28 mouse cellular contexts compared by ENCODE assay signal in genomic region chr6:137180115-137180514, GRCm38 (mm10). TPM values are rescaled to one million over a fixed set of nuclear protein-coding genes. Genes with fewer than 3 reads are reported as not detected.
A peak's percentile ranks its signal among the peaks of the same experiment; 100 is the strongest.
DNase-seq lines count a peak whose midpoint lies in the region; ATAC-seq and TF ChIP-seq lines count a peak whose summit lies in the region.
"Had no signal": no experiment of that assay in that cellular context is flagged by ENCODE, and none has a peak within 500 bp of the region (broad histone marks: within the 10 kb centered on the region; RNA-seq: fewer than 3 reads in every experiment).

No protein-coding gene starts in this region.

- no peak for TF ChIP-seq CTCF in forebrain, postnatal 0 days (IDR thresholded peaks at IDR 0.05; ENCODE audit: low read depth)
- TF ChIP-seq CTCF in stomach, postnatal 0 days (IDR thresholded peaks at IDR 0.05; ENCODE audit: low read depth) = no peak
- no peak for TF ChIP-seq CTCF in layer of hippocampus, adult 2 months (conservative IDR thresholded peaks at IDR 0.05)

- no peak overlapping the region for H3K4me3 ChIP-seq in forebrain, postnatal 0 days (ENCODE audit: low read depth, low read length)
- H3K4me3 ChIP-seq in forebrain, embryonic 10.5 days = no peak overlapping the region
- no peak overlapping the region for H3K4me3 ChIP-seq in limb, embryonic 14.5 days (replicated peaks; ENCODE audit: low read length)
- H3K4me3 ChIP-seq in limb, embryonic 10.5 days = no peak overlapping the region
- H3K4me3 ChIP-seq in stomach, embryonic 14.5 days (ENCODE audit: low read depth, low read length) = no peak overlapping the region
- no peak overlapping the region for H3K4me3 ChIP-seq in stomach, postnatal 0 days (ENCODE audit: low read depth, low read length)
- H3K4me3 ChIP-seq in layer of hippocampus, adult 2 months = no peak overlapping the region
- H3K4me3 ChIP-seq: gastrocnemius, adult 2 months; kidney, embryonic 15.5 days; midbrain, embryonic 10.5 days; myocyte; neural tube, embryonic 12.5 days had no signal

- no peak for TF ChIP-seq POLR2A in limb, embryonic 14.5 days (IDR thresholded peaks at IDR 0.05; ENCODE audit: borderline replicate concordance, extremely low read depth, insufficient read depth, insufficient read length)

- no peaks in the 10 kb centered on the region for H3K9me3 ChIP-seq in forebrain, postnatal 0 days (ENCODE audit: low read length)
- H3K9me3 ChIP-seq in forebrain, embryonic 10.5 days = no peaks in the 10 kb centered on the region
- no peaks in the 10 kb centered on the region for H3K9me3 ChIP-seq in limb, embryonic 14.5 days (ENCODE audit: control insufficient read depth, low read length)
- H3K9me3 ChIP-seq in limb, embryonic 10.5 days (replicated peaks) = no peaks in the 10 kb centered on the region
- no peaks in the 10 kb centered on the region for H3K9me3 ChIP-seq in stomach, embryonic 14.5 days (ENCODE audit: control insufficient read depth, low read depth, low read length)
- no peaks in the 10 kb centered on the region for H3K9me3 ChIP-seq in stomach, postnatal 0 days (ENCODE audit: control insufficient read depth, low read length)
- H3K9me3 ChIP-seq: kidney, embryonic 15.5 days; midbrain, embryonic 10.5 days; neural tube, embryonic 12.5 days had no signal

- no peak overlapping the region for H3K9ac ChIP-seq in forebrain, postnatal 0 days
- no peak overlapping the region for H3K9ac ChIP-seq in limb, embryonic 14.5 days (ENCODE audit: low read depth, low read length, severe bottlenecking)
- H3K9ac ChIP-seq in stomach, embryonic 14.5 days (replicated peaks; ENCODE audit: low read depth, low read length) = no peak overlapping the region
- H3K9ac ChIP-seq in stomach, postnatal 0 days (ENCODE audit: low read length) = no peak overlapping the region
- H3K9ac ChIP-seq: kidney, embryonic 15.5 days; liver, embryonic 14.5 days; neural tube, embryonic 12.5 days had no signal

- no peaks in the 10 kb centered on the region for H3K36me3 ChIP-seq in forebrain, postnatal 0 days (ENCODE audit: insufficient read depth)
- no peaks in the 10 kb centered on the region for H3K36me3 ChIP-seq in forebrain, embryonic 10.5 days (replicated peaks)
- H3K36me3 ChIP-seq in limb, embryonic 14.5 days (ENCODE audit: control insufficient read depth, insufficient read depth, low read length) = no peaks in the 10 kb centered on the region
- no peaks in the 10 kb centered on the region for H3K36me3 ChIP-seq in limb, embryonic 10.5 days
- H3K36me3 ChIP-seq in stomach, embryonic 14.5 days (ENCODE audit: control insufficient read depth, insufficient read depth, low read length) = no peaks in the 10 kb centered on the region
- no peaks in the 10 kb centered on the region for H3K36me3 ChIP-seq in stomach, postnatal 0 days (ENCODE audit: control insufficient read depth, insufficient read depth, low read length)
- H3K36me3 ChIP-seq: G1E; kidney, embryonic 15.5 days; midbrain, embryonic 10.5 days; neural tube, embryonic 12.5 days had no signal

- WGBS in forebrain, postnatal 0 days = 62% methylated on average over 8 of the region's 8 CpGs
- 81% methylated on average over 8 of the region's 8 CpGs for WGBS in forebrain, embryonic 10.5 days
- 27% methylated on average over 8 of the region's 8 CpGs for WGBS in limb, embryonic 14.5 days
- 32% methylated on average over 8 of the region's 8 CpGs for WGBS in limb, embryonic 10.5 days
- WGBS in stomach, embryonic 14.5 days = 20% methylated on average over 8 of the region's 8 CpGs
- WGBS in stomach, postnatal 0 days = 24% methylated on average over 8 of the region's 8 CpGs

- peak; percentile 18 for DNase-seq in forebrain, postnatal 0 days
- DNase-seq in forebrain, embryonic 10.5 days (ENCODE audit: extremely low spot score, low spot score) = no peak
- DNase-seq in limb, embryonic 14.5 days (ENCODE audit: low spot score) = peak; percentile 15
- DNase-seq in limb, embryonic 10.5 days (ENCODE audit: low spot score) = no peak
- DNase-seq in stomach, postnatal 0 days (ENCODE audit: low spot score) = no peak
- no peak for DNase-seq in spleen, postnatal 14 days (ENCODE audit: low spot score in 2 of 2)
- no peak for DNase-seq in layer of hippocampus, adult 2 months (ENCODE audit: low spot score in 2 of 2)
- DNase-seq: adrenal gland, adult 8-10 months; cerebellum, adult 2 months; cerebellum, postnatal 14 days; gastrocnemius, adult 2 months; gastrocnemius, postnatal 36 days; heart, postnatal 14 days; kidney, adult 11 months; kidney, postnatal 36 days; left cerebral cortex, postnatal 4 days; liver; right cerebral cortex, adult 18-20 months; spleen, adult 18-20 months had no signal

- H3K27ac ChIP-seq in forebrain, postnatal 0 days (ENCODE audit: low read depth, low read length) = 0 out of 2 replicates have a peak overlapping the region, but pooled peaks have one; percentile 11
- H3K27ac ChIP-seq in forebrain, embryonic 10.5 days = no peak overlapping the region
- H3K27ac ChIP-seq in limb, embryonic 14.5 days (replicated peaks; ENCODE audit: low read depth, low read length) = no peak overlapping the region
- no peak overlapping the region for H3K27ac ChIP-seq in limb, embryonic 10.5 days
- H3K27ac ChIP-seq in stomach, embryonic 14.5 days (ENCODE audit: low read length) = no peak overlapping the region; the same call in 1 of the 2 replicates
- H3K27ac ChIP-seq in stomach, postnatal 0 days (replicated peaks) = no peak overlapping the region
- no peak overlapping the region for H3K27ac ChIP-seq in layer of hippocampus, adult 2 months
- H3K27ac ChIP-seq: gastrocnemius, adult 2 months; kidney, embryonic 15.5 days; liver, embryonic 14.5 days; midbrain, embryonic 10.5 days; neural tube, embryonic 12.5 days had no signal

- no peak for ATAC-seq in forebrain, postnatal 0 days
- no peak for ATAC-seq in limb, embryonic 14.5 days (ENCODE audit: low FRiP score, low read depth)
- peak; percentile 14; the same call in 1 of the 2 replicates for ATAC-seq in stomach, embryonic 14.5 days (ENCODE audit: insufficient number of reproducible peaks, insufficient read depth, low FRiP score, low read depth)
- ATAC-seq in stomach, postnatal 0 days (ENCODE audit: low FRiP score, low TSS enrichment) = no peak; the same call in 1 of the 2 replicates
- ATAC-seq: hindbrain, embryonic 16.5 days; midbrain, embryonic 16.5 days had no signal

- no peaks in the 10 kb centered on the region for H3K4me1 ChIP-seq in forebrain, postnatal 0 days (ENCODE audit: insufficient read depth)
- peaks cover 18% of the 10 kb centered on the region for H3K4me1 ChIP-seq in forebrain, embryonic 10.5 days
- H3K4me1 ChIP-seq in limb, embryonic 14.5 days (ENCODE audit: control insufficient read depth, insufficient read depth, low read length) = no peaks in the 10 kb centered on the region
- peaks cover 15% of the 10 kb centered on the region for H3K4me1 ChIP-seq in limb, embryonic 10.5 days
- peaks cover 6% of the 10 kb centered on the region; the same call in 1 of the 2 replicates for H3K4me1 ChIP-seq in stomach, embryonic 14.5 days (ENCODE audit: control insufficient read depth, insufficient read depth, low read length)
- H3K4me1 ChIP-seq in stomach, postnatal 0 days (replicated peaks; ENCODE audit: control insufficient read depth, insufficient read depth) = no peaks in the 10 kb centered on the region
- H3K4me1 ChIP-seq: neural tube, embryonic 12.5 days had no signal

- no peak overlapping the region for H3K4me2 ChIP-seq in forebrain, postnatal 0 days (ENCODE audit: low read depth)
- no peak overlapping the region for H3K4me2 ChIP-seq in limb, embryonic 14.5 days (replicated peaks; ENCODE audit: low read depth, low read length, severe bottlenecking)
- no peak overlapping the region for H3K4me2 ChIP-seq in stomach, embryonic 14.5 days (replicated peaks; ENCODE audit: low read depth, low read length)
- H3K4me2 ChIP-seq in stomach, postnatal 0 days (replicated peaks; ENCODE audit: low read depth) = no peak overlapping the region
- H3K4me2 ChIP-seq: kidney, embryonic 15.5 days; neural tube, embryonic 12.5 days had no signal

- TF ChIP-seq EP300 in stomach, postnatal 0 days (optimal IDR thresholded peaks at IDR 0.05) = no peak

- no peaks in the 10 kb centered on the region for H3K27me3 ChIP-seq in forebrain, postnatal 0 days (ENCODE audit: insufficient read depth, low read length)
- H3K27me3 ChIP-seq in forebrain, embryonic 10.5 days (ENCODE audit: poor library complexity, severe bottlenecking) = no peaks in the 10 kb centered on the region
- H3K27me3 ChIP-seq in limb, embryonic 14.5 days (ENCODE audit: control insufficient read depth, insufficient read depth, low read length) = no peaks in the 10 kb centered on the region
- H3K27me3 ChIP-seq in limb, embryonic 10.5 days (ENCODE audit: low read depth, poor library complexity, severe bottlenecking) = 0 out of 2 replicates have a peak, but pooled peaks cover 3% of the 10 kb centered on the region
- H3K27me3 ChIP-seq in stomach, embryonic 14.5 days (ENCODE audit: control insufficient read depth, insufficient read depth, low read length) = no peaks in the 10 kb centered on the region
- H3K27me3 ChIP-seq in stomach, postnatal 0 days (ENCODE audit: control insufficient read depth, insufficient read depth, low read length) = no peaks in the 10 kb centered on the region
- H3K27me3 ChIP-seq: neural tube, embryonic 12.5 days had no signal

RNA-seq across cellular contexts. Expression of gene Rerg, which starts 9.8 kb away (rescaled TPM):
- 2.6 and 2.8 TPM in 2 replicates for total RNA-seq in forebrain, postnatal 0 days (2014; rRNA removed)
- polyA plus RNA-seq in forebrain, postnatal 0 days (2015; fragmentation: Nextera tagmentation; extraction: Ambion mirVana) = 8.7 and 12.9 TPM in 2 replicates
- polyA plus RNA-seq in forebrain, embryonic 10.5 days (2016; fragmentation: Nextera tagmentation; extraction: Ambion mirVana) = 1.0 and 1.1 TPM in 2 replicates
- polyA plus RNA-seq in limb, embryonic 14.5 days (2012; rRNA removed) = 22.1 and 22.7 TPM in 2 replicates
- 33.6 and 36.5 TPM in 2 replicates for polyA plus RNA-seq in limb, embryonic 14.5 days (2014; fragmentation: Nextera tagmentation; extraction: Ambion mirVana)
- 1.2 and 1.3 TPM in 2 replicates for polyA plus RNA-seq in limb, embryonic 10.5 days (2016; fragmentation: Nextera tagmentation; extraction: Ambion mirVana)
- polyA plus RNA-seq in stomach, embryonic 14.5 days (2014; fragmentation: Nextera tagmentation; extraction: Ambion mirVana) = 32.6 and 36.5 TPM in 2 replicates
- 22.5 and 23.9 TPM in 2 replicates for polyA plus RNA-seq in stomach, postnatal 0 days (2015; fragmentation: Nextera tagmentation; extraction: Ambion mirVana)
- total RNA-seq in layer of hippocampus, adult 2 months (2021) = 10 to 100 TPM; 36.9 to 41.8 TPM
- polyA plus RNA-seq: G1E had no signal

Comparison
In these comparisons a context has a peak if more than half of its experiments do, and no peak if none do; other contexts are left out.
1. DNase-seq: peak in forebrain, postnatal 0 days (single experiment) and limb, embryonic 14.5 days (single experiment); none in forebrain, embryonic 10.5 days (single experiment), limb, embryonic 10.5 days (single experiment), stomach, postnatal 0 days (single experiment), spleen, postnatal 14 days (0 of 2) and layer of hippocampus, adult 2 months (0 of 2).